Mouse (Mus musculus): ENCODE results near the gene Atxn2.

GRCm38 (mm10) chr5:121825606-121826005 is 114.5 kb downstream of the Atxn2 start:
- TF ChIP-seq CTCF (IDR thresholded peaks at IDR 0.05; ENCODE audit: low read depth, low read length) (no peak), POLR2A (IDR thresholded peaks at IDR 0.05; ENCODE audit: extremely low read depth, insufficient read depth, low read length) (no peak)
